Mouse (Mus musculus): ENCODE results near the gene Mas1. TPM values are rescaled to one million over a fixed set of nuclear protein-coding genes. Genes with fewer than 3 reads are reported as not detected.
A peak's percentile ranks its signal among the peaks of the same experiment; 100 is the strongest.

The Mas1 gene
- total RNA-seq, 4 experiments from 2014 or later: 45.9 to 65.6 (median 59.8) TPM

GRCm38 (mm10) chr17:12832657-12833056 lies 35.3 kb downstream of the Mas1 start:
- no peak for DNase-seq (ENCODE audit: low spot score in 2 of 2)

GRCm38 (mm10) chr17:12832231-12832630 lies 35.7 kb downstream of the Mas1 start:
- no peak for DNase-seq (ENCODE audit: low spot score in 2 of 2)

- DNase-seq (ENCODE audit: low spot score in 2 of 2): no peak
Observed at GRCm38 (mm10) chr17:12830351-12830750, 37.6 kb downstream of the Mas1 start.

GRCm38 (mm10) chr17:12815885-12816284 lies 52.1 kb downstream of the Mas1 start:
- DNase-seq (ENCODE audit: low spot score in 2 of 2): no peak

GRCm38 (mm10) chr17:12814502-12814901 lies 53.4 kb downstream of the Mas1 start:
- DNase-seq (ENCODE audit: low spot score in 2 of 2): no peak

GRCm38 (mm10) chr17:12810973-12811303 lies 57.0 kb downstream of the Mas1 start:
- no peak for DNase-seq (ENCODE audit: low spot score in 2 of 2)

- peak; percentile 59 to 72 for DNase-seq (ENCODE audit: low spot score in 2 of 2)
Observed at GRCm38 (mm10) chr17:12810103-12810972, 57.6 kb downstream of the Mas1 start.

- no peak for DNase-seq (ENCODE audit: low spot score in 2 of 2)
Observed at GRCm38 (mm10) chr17:12808851-12809250, 59.1 kb downstream of the Mas1 start.

GRCm38 (mm10) chr17:12804584-12805445 lies 63.1 kb downstream of the Mas1 start:
- DNase-seq (ENCODE audit: low spot score in 2 of 2): no peak

GRCm38 (mm10) chr17:12801861-12802540 lies 65.9 kb downstream of the Mas1 start:
- no peak for DNase-seq (ENCODE audit: low spot score in 2 of 2)

- no peak for DNase-seq (ENCODE audit: low spot score in 2 of 2)
Observed at GRCm38 (mm10) chr17:12799368-12800275, 68.3 kb downstream of the Mas1 start.

GRCm38 (mm10) chr17:12798571-12798970 lies 69.4 kb downstream of the Mas1 start:
- DNase-seq (ENCODE audit: low spot score in 2 of 2): no peak

GRCm38 (mm10) chr17:12797427-12798029 lies 70.4 kb downstream of the Mas1 start:
- no peak for DNase-seq (ENCODE audit: low spot score in 2 of 2)

GRCm38 (mm10) chr17:12796633-12797032 lies 71.3 kb downstream of the Mas1 start:
- no peak for DNase-seq (ENCODE audit: low spot score in 2 of 2)

- peak in 1 of 2 experiments; percentile 20 for DNase-seq (ENCODE audit: low spot score in 2 of 2)
Observed at GRCm38 (mm10) chr17:12793660-12794406, 74.1 kb downstream of the Mas1 start.

GRCm38 (mm10) chr17:12792422-12793206 lies 75.3 kb downstream of the Mas1 start:
- DNase-seq (ENCODE audit: low spot score in 2 of 2): no peak

GRCm38 (mm10) chr17:12791420-12791819 lies 76.5 kb downstream of the Mas1 start:
- no peak for DNase-seq (ENCODE audit: low spot score in 2 of 2)

GRCm38 (mm10) chr17:12791079-12791406 lies 76.9 kb downstream of the Mas1 start:
- DNase-seq (ENCODE audit: low spot score in 2 of 2): no peak

Data from layer of hippocampus, adult 8-10 months (tissue).